Mouse (Mus musculus) erythroblast, adult 5-6 weeks (primary cell): Measurements from ENCODE around the gene Trpm3. TPM values are rescaled to one million over a fixed set of nuclear protein-coding genes. Genes with fewer than 3 reads are reported as not detected.
"Not testable (repeated sequence)": the region's sequence is repeated elsewhere in the genome, so short reads cannot be mapped to it uniquely, and the experiment has no call there.

Experiments
- ATAC-seq: replicated peaks from 2 replicates; pipeline ENCODE4 v1.8.0; 2016; ENCODE audit warnings: moderate number of reproducible peaks, mild to moderate bottlenecking, moderate TSS enrichment, inconsistent platforms; ENCODE audit not compliant: poor library complexity, low FRiP score, severe bottlenecking
- total RNA-seq, 2 experiments: library from RNA; stranded (forward) in 1 of 2; stranded (reverse) in 1 of 2; fragments of 150-400 nt in 1 of 2; fragments of 200-764, 138-1000 nt in 1 of 2; gene quantifications; 2 replicates each; pipeline versions ENCODE4 v1.2.3 to v1.2.4; 2015 to 2017; ENCODE audit warnings: low replicate concordance in 2 of 2

Trpm3 gene
- total RNA-seq, 2 experiments from 2014 or later: 0.26 TPM; not detected in 1

GRCm38 (mm10) chr19:22804311-22804710 lies 665.5 kb downstream of the Trpm3 start:
- no peak for ATAC-seq

GRCm38 (mm10) chr19:22810247-22810646 lies 671.4 kb downstream of the Trpm3 start:
- ATAC-seq: no peak

GRCm38 (mm10) chr19:22821741-22822140 lies 682.9 kb downstream of the Trpm3 start:
- no peak for ATAC-seq

- ATAC-seq: no peak
These were observed 684.7 kb downstream of the Trpm3 start for GRCm38 (mm10) chr19:22823491-22823981.

- ATAC-seq: no peak
These were observed 687.0 kb downstream of the Trpm3 start for GRCm38 (mm10) chr19:22825812-22826211.

GRCm38 (mm10) chr19:22828198-22828742 lies 689.4 kb downstream of the Trpm3 start:
- no peak for ATAC-seq

- no peak for ATAC-seq
These were observed 702.5 kb downstream of the Trpm3 start for GRCm38 (mm10) chr19:22841081-22842040.

- no peak for ATAC-seq
These were observed 703.9 kb downstream of the Trpm3 start for GRCm38 (mm10) chr19:22842697-22843096.

- ATAC-seq: no peak
These were observed 708.9 kb downstream of the Trpm3 start for GRCm38 (mm10) chr19:22847696-22848095.

- ATAC-seq: no peak
These were observed 709.4 kb downstream of the Trpm3 start for GRCm38 (mm10) chr19:22848251-22848650.

GRCm38 (mm10) chr19:22848783-22849576 lies 710.1 kb downstream of the Trpm3 start:
- no peak for ATAC-seq

GRCm38 (mm10) chr19:22851423-22851822 lies 712.6 kb downstream of the Trpm3 start:
- not testable (repeated sequence) for ATAC-seq

- no peak for ATAC-seq
These were observed 720.8 kb downstream of the Trpm3 start for GRCm38 (mm10) chr19:22859644-22860043.

- ATAC-seq: no peak
These were observed 728.6 kb downstream of the Trpm3 start for GRCm38 (mm10) chr19:22867456-22867855.

GRCm38 (mm10) chr19:22869853-22870252 lies 731.0 kb downstream of the Trpm3 start:
- no peak for ATAC-seq

GRCm38 (mm10) chr19:22872456-22872855 lies 733.6 kb downstream of the Trpm3 start:
- no peak for ATAC-seq

GRCm38 (mm10) chr19:22880199-22880598 lies 741.4 kb downstream of the Trpm3 start:
- no peak for ATAC-seq

- ATAC-seq: no peak
These were observed 743.8 kb downstream of the Trpm3 start for GRCm38 (mm10) chr19:22882670-22883111.

- no peak for ATAC-seq
These were observed 744.3 kb downstream of the Trpm3 start for GRCm38 (mm10) chr19:22883154-22883553.

GRCm38 (mm10) chr19:22883744-22884317 lies 745.0 kb downstream of the Trpm3 start:
- ATAC-seq: no peak
